Mouse (Mus musculus) brain, embryonic 14.5 days (tissue): ENCODE measurements around the gene Mpped2.

Experiments used
- CTCF ChIP-seq: fragments of 200-500 bp; IDR thresholded peaks from 2 replicates; pipeline ENCODE4 v1.5.1; 2012; ENCODE audit warnings: inconsistent platforms, mild to moderate bottlenecking, moderate library complexity, borderline replicate concordance; ENCODE audit not compliant: insufficient read depth, insufficient read length; ENCODE audit errors: extremely low read depth
- POLR2A ChIP-seq: fragments of 200-500 bp; IDR thresholded peaks from 2 replicates; pipeline ENCODE4 v1.6.1; 2012; ENCODE audit warnings: mild to moderate bottlenecking, inconsistent platforms, borderline replicate concordance; ENCODE audit not compliant: poor library complexity, insufficient read depth, insufficient read length, severe bottlenecking; ENCODE audit errors: extremely low read depth

- TF ChIP-seq CTCF (no peak), POLR2A (no peak)
Measured at GRCm38 (mm10) chr2:106705664-106706063, 12.6 kb downstream of the Mpped2 start.
